Mouse (Mus musculus) embryonic facial prominence, embryonic 13.5 days (tissue): ENCODE data around the gene Calm2. TPM values are rescaled to one million over a fixed set of nuclear protein-coding genes. Genes with fewer than 3 reads are reported as not detected.

Experiments
- ATAC-seq: fragments of 200-750 bp; cut with Nextera tagmentation; 2 replicates; pipeline ENCODE4 v1.8.0; 2017; ENCODE audit warnings: low read depth; ENCODE audit not compliant: insufficient number of reproducible peaks, insufficient read depth, low FRiP score, low TSS enrichment
- H3K27ac ChIP-seq: fragments of 300-500 bp; sonication (generic); 2 replicates; pipeline ENCODE4 v1.5.1; 2015; ENCODE audit warnings: moderate library complexity, mild to moderate bottlenecking, inconsistent platforms
- H3K27me3 ChIP-seq: fragments of 300-500 bp; sonication (generic); 2 replicates; pipeline ENCODE4 v1.6.1; 2015; ENCODE audit warnings: mild to moderate bottlenecking, inconsistent platforms
- H3K36me3 ChIP-seq: fragments of 300-500 bp; sonication (generic); 2 replicates; pipeline ENCODE4 v1.6.1; 2015; ENCODE audit warnings: mild to moderate bottlenecking, inconsistent platforms
- H3K4me1 ChIP-seq: fragments of 300-500 bp; sonication (generic); 2 replicates; pipeline ENCODE4 v1.6.1; 2015; ENCODE audit warnings: inconsistent platforms
- H3K4me2 ChIP-seq: fragments of 300-500 bp; sonication (generic); 2 replicates; pipeline ENCODE4 v1.6.1; 2015; ENCODE audit warnings: moderate library complexity, mild to moderate bottlenecking, inconsistent platforms
- H3K4me3 ChIP-seq: fragments of 300-500 bp; sonication (generic); 2 replicates; pipeline ENCODE4 v1.5.1; 2015; ENCODE audit warnings: mild to moderate bottlenecking, inconsistent platforms
- H3K9ac ChIP-seq: fragments of 300-500 bp; sonication (generic); 2 replicates; pipeline ENCODE4 v1.6.1; 2015; ENCODE audit warnings: mild to moderate bottlenecking, inconsistent platforms
- H3K9me3 ChIP-seq: fragments of 300-500 bp; sonication (generic); 2 replicates; pipeline ENCODE4 v1.6.1; 2016; ENCODE audit warnings: inconsistent platforms
- WGBS: fragments of 180-500 bp; shearing (Covaris S2); methylation state at CpG from one replicate; pipeline ENCODE4 v1.1.7; 2015; ENCODE audit warnings: mixed read lengths; 5-methylcytosine and 5-hydroxymethylcytosine counted together
- polyA plus RNA-seq: library from polyadenylated mRNA; unstranded; fragments of >200 nt; fragmentation: Nextera tagmentation; extraction: Ambion mirVana; gene quantifications from 2 replicates; pipeline ENCODE4 v1.2.1, GENCODE M21; 2015

Gene Calm2
- polyA plus RNA-seq, 1 experiment from 2014 or later, result 866 TPM

DNA sequence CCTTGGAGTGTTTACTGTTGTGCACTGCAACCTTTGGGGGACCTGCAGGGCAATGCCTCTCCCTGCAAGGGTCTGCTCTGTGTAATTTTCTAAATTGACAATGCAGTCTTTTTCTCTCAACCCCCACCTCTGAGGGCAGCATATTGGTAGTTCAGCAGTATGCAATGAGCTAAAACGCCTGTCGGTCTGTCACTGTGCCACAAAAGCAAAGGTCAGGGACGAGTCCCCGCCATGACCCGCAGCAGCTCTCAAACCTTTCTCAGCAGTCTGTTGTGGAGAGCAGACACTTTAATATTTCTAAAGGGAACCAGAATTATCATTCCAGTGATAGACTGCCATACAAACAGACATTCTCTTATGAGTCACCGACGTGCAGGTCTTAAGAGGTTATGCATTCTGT lies 11.2 kb upstream of the Calm2 start:
- Histone ChIP-seq H3K4me2 (no peak overlapping the region), H3K4me3 (no peak overlapping the region), H3K27me3 (no peaks in the 10 kb centered on the region), H3K27ac (no peak overlapping the region), H3K9me3 (no peaks in the 10 kb centered on the region), H3K9ac (no peak overlapping the region), H3K36me3 (no peaks in the 10 kb centered on the region), H3K4me1 (peaks cover 41% of the 10 kb centered on the region)
- WGBS, result 61% methylated on average over 7 of the region's 7 CpGs
- ATAC-seq, result no peak

- Histone ChIP-seq H3K9ac (no peak overlapping the region), H3K4me3 (no peak overlapping the region), H3K36me3 (no peaks in the 10 kb centered on the region), H3K27me3 (no peaks in the 10 kb centered on the region), H3K4me2 (no peak overlapping the region), H3K9me3 (no peaks in the 10 kb centered on the region), H3K4me1 (peaks cover 14% of the 10 kb centered on the region), H3K27ac (no peak overlapping the region)
- ATAC-seq, result no peak
- 80% methylated on average over 3 of the region's 3 CpGs for WGBS
Observed at GRCm38 (mm10) chr17:87454121-87454520, 7.4 kb upstream of the Calm2 start.

DNA sequence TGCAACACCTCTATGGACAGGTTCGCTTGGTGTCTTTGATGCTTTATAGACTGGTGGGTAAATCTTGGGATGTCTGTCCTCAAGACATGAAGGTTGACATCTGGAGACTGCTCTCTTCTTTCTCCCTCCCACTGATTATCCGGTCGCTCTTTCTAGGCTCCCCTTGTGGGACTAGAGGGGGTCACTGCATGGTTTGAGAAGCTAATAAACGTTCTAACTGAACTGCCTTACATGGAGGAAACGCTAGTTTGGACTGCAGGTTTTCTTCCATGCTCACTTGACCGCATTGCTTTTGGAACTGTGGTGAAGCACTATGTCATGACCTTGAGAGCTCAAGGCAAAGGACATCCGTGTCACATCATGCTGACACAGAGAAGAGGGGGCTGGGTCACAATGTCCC lies 6.6 kb upstream of the Calm2 start:
- no peaks in the 10 kb centered on the region for H3K9me3 ChIP-seq
- H3K4me1 ChIP-seq, result peaks cover 7% of the 10 kb centered on the region
- no peak overlapping the region for H3K4me3 ChIP-seq
- ATAC-seq, result no peak
- H3K27ac ChIP-seq, result no peak overlapping the region
- no peak overlapping the region for H3K9ac ChIP-seq
- 85% methylated on average over 7 of the region's 7 CpGs for WGBS
- no peak overlapping the region for H3K4me2 ChIP-seq
- no peaks in the 10 kb centered on the region for H3K27me3 ChIP-seq
- no peaks in the 10 kb centered on the region for H3K36me3 ChIP-seq

DNA sequence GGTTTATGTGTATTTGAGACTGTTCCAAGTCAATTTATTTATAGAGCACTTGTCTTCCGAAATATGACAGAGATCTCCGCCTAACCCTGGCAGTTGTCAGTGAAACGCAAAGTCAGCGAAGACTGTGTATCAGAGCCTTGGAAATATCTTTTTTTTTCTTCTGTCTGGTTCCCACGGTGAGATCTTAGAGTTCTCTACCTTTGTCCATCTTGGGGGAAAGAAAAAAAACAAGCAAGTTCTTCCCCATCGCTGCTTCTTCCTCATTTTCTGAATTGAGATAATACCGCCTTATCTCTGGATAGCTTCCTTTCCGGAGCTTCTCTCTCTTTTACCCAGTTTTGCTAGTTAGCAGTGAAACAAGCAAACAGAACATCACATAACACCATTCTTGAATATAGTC lies 2.1 kb upstream of the Calm2 start:
- no peak for ATAC-seq
- Histone ChIP-seq H3K9ac (no peak overlapping the region), H3K9me3 (no peaks in the 10 kb centered on the region), H3K4me3 (no peak overlapping the region), H3K27me3 (no peaks in the 10 kb centered on the region), H3K36me3 (no peaks in the 10 kb centered on the region), H3K4me1 (peaks cover 13% of the 10 kb centered on the region), H3K27ac (no peak overlapping the region), H3K4me2 (no peak overlapping the region)
- WGBS, result 89% methylated on average over 8 of the region's 8 CpGs

- 93% methylated on average over 9 of the region's 9 CpGs for WGBS
Observed at GRCm38 (mm10) chr17:87448339-87448738, 1.6 kb upstream of the Calm2 start.

GRCm38 (mm10) chr17:87447612-87448200 lies 971 bp upstream of the Calm2 start:
- peak overlapping the region; percentile 70 for H3K4me2 ChIP-seq
- H3K4me1 ChIP-seq, result peaks cover 21% of the 10 kb centered on the region
- WGBS, result 38% methylated on average over 12 of the region's 12 CpGs
- H3K27me3 ChIP-seq, result no peaks in the 10 kb centered on the region
- H3K4me3 ChIP-seq, result peak overlapping the region; percentile 93
- ATAC-seq, result no peak
- H3K36me3 ChIP-seq, result no peaks in the 10 kb centered on the region
- no peaks in the 10 kb centered on the region for H3K9me3 ChIP-seq
- H3K27ac ChIP-seq, result peak overlapping the region; percentile 95
- H3K9ac ChIP-seq, result peak overlapping the region; percentile 96

More at GRCm38 (mm10) chr17:87448339-87448738, 1.6 kb upstream of the Calm2 start:
- Histone ChIP-seq H3K36me3 (no peaks in the 10 kb centered on the region), H3K9me3 (no peaks in the 10 kb centered on the region), H3K4me1 (peaks cover 19% of the 10 kb centered on the region), H3K27me3 (no peaks in the 10 kb centered on the region), H3K27ac (no peak overlapping the region), H3K4me2 (no peak overlapping the region), H3K4me3 (no peak overlapping the region), H3K9ac (no peak overlapping the region)
- ATAC-seq, result no peak

- Histone ChIP-seq H3K27ac (peak overlapping the region; percentile 95), H3K9ac (peak overlapping the region; percentile 96), H3K9me3 (no peaks in the 10 kb centered on the region), H3K4me1 (peaks cover 26% of the 10 kb centered on the region), H3K36me3 (no peaks in the 10 kb centered on the region), H3K4me2 (peak overlapping the region; percentile 72), H3K27me3 (no peaks in the 10 kb centered on the region), H3K4me3 (peak overlapping the region; percentile 93)
- ATAC-seq, result peak; percentile 83
- 1% methylated on average over 55 of the region's 86 CpGs for WGBS
Observed at GRCm38 (mm10) chr17:87445917-87446766, 593 bp downstream of the Calm2 start.

DNA sequence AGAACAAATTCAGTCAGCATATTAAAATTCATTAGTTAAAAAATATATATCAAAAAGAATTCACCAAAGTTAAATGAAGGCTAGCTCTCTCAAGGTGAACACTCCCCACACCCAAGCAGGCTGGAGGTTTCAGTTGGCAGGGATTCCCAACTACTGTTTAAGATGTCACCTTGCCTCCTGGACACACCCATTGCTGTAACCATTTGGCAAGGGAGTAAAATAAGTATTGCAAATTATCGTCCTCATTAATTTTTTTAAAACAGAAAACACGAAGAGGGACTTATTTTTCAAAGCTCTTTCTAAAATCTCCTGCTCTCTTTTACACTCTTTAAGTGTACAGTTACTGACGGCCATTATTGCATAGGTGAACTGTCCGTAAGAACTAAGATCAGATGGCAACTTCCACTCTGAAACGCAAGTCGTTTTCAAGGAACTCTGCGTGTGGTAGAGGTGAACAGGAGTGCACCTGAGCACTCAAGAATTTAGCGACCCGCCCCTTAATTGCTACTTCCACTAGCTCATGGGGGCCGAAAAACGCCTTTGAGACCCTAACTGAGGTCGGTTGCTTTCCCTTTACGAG lies 1.3 kb downstream of the Calm2 start:
- ATAC-seq, result no peak
- Histone ChIP-seq H3K9me3 (no peaks in the 10 kb centered on the region), H3K4me3 (peak overlapping the region; percentile 93), H3K36me3 (no peaks in the 10 kb centered on the region), H3K9ac (peak overlapping the region; percentile 96), H3K4me2 (peak overlapping the region; percentile 72), H3K27ac (peak overlapping the region; percentile 95), H3K27me3 (no peaks in the 10 kb centered on the region), H3K4me1 (peaks cover 26% of the 10 kb centered on the region)
- WGBS, result under 1% methylated on average over 13 of the region's 13 CpGs

- Histone ChIP-seq H3K4me3 (peak overlapping the region; percentile 30), H3K4me1 (peaks cover 29% of the 10 kb centered on the region), H3K9me3 (no peaks in the 10 kb centered on the region), H3K4me2 (peak overlapping the region; percentile 72), H3K9ac (no peak overlapping the region), H3K36me3 (no peaks in the 10 kb centered on the region), H3K27ac (no peak overlapping the region), H3K27me3 (no peaks in the 10 kb centered on the region)
- 47% methylated on average over 4 of the region's 4 CpGs for WGBS
- no peak for ATAC-seq
Observed at GRCm38 (mm10) chr17:87444763-87445162, 2.0 kb downstream of the Calm2 start.

- Histone ChIP-seq H3K9me3 (no peaks in the 10 kb centered on the region), H3K27me3 (no peaks in the 10 kb centered on the region), H3K4me1 (peaks cover 25% of the 10 kb centered on the region), H3K36me3 (no peaks in the 10 kb centered on the region), H3K27ac (no peak overlapping the region), H3K9ac (no peak overlapping the region), H3K4me3 (no peak overlapping the region), H3K4me2 (no peak overlapping the region)
- ATAC-seq, result no peak
- 78% methylated on average over 2 of the region's 2 CpGs for WGBS
Observed at GRCm38 (mm10) chr17:87441537-87441936, 5.2 kb downstream of the Calm2 start.

- no peaks in the 10 kb centered on the region for H3K27me3 ChIP-seq
- H3K36me3 ChIP-seq, result peaks cover 13% of the 10 kb centered on the region
- H3K4me3 ChIP-seq, result no peak overlapping the region
- no peaks in the 10 kb centered on the region for H3K9me3 ChIP-seq
- no peak for ATAC-seq
- no peak overlapping the region for H3K9ac ChIP-seq
- H3K4me2 ChIP-seq, result no peak overlapping the region
- H3K27ac ChIP-seq, result no peak overlapping the region
- peaks cover 21% of the 10 kb centered on the region for H3K4me1 ChIP-seq
- 89% methylated on average over 2 of the region's 2 CpGs for WGBS
Observed at GRCm38 (mm10) chr17:87439441-87439840, 7.3 kb downstream of the Calm2 start.

DNA sequence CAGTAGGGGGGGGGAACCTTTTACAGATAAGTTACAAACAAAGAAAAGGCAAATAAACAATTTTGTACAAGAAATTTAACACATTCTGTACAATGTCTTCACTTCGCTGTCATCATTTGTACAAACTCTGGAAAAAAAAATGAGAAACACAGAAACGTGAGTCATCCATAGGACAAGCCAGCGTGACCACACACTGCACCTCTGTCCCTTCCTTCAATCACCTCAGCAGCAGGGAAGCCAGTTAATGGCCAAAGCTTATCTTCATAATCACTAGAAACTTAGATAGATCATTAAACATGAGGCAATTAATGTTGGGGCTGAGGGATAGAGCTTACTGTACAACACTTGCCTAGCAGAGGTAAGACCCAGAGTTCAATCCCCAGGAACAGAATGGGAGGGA lies 12.8 kb downstream of the Calm2 start:
- no peak overlapping the region for H3K4me3 ChIP-seq
- H3K9ac ChIP-seq, result no peak overlapping the region
- H3K36me3 ChIP-seq, result peaks cover 58% of the 10 kb centered on the region
- H3K4me2 ChIP-seq, result no peak overlapping the region
- H3K27me3 ChIP-seq, result no peaks in the 10 kb centered on the region
- no peak for ATAC-seq
- H3K9me3 ChIP-seq, result no peaks in the 10 kb centered on the region
- no peaks in the 10 kb centered on the region for H3K4me1 ChIP-seq
- H3K27ac ChIP-seq, result no peak overlapping the region
- WGBS, result 88% methylated on average over 3 of the region's 3 CpGs
